Mouse (Mus musculus) ES-E14 (cell line): Measurements from ENCODE around the gene Gm2030. TPM values are rescaled to one million over a fixed set of nuclear protein-coding genes. Genes with fewer than 3 reads are reported as not detected.
"Not testable (repeated sequence)": the region's sequence is repeated elsewhere in the genome, so short reads cannot be mapped to it uniquely, and the experiment has no call there.

Source experiments
- DNase-seq: peaks from one replicate; pipeline ENCODE4 v3.0.0-alpha.2; 2013; ENCODE audit warnings: low read depth, low spot score
- H3K27ac ChIP-seq: 2 replicates; pipeline ENCODE4 v1.5.1; 2012; ENCODE audit warnings: low read depth, mild to moderate bottlenecking, low read length, moderate library complexity, mixed read lengths; ENCODE audit not compliant: poor library complexity, insufficient read depth, severe bottlenecking
- H3K36me3 ChIP-seq: 2 replicates; pipeline ENCODE4 v1.6.1; 2012; ENCODE audit warnings: mild to moderate bottlenecking, low read length, moderate library complexity, mixed read lengths; ENCODE audit not compliant: control insufficient read depth, poor library complexity, insufficient read depth, severe bottlenecking
- H3K4me1 ChIP-seq, 2 experiments: fragments of 150-350 bp in 1 of 2; sonication (generic) in 1 of 2; 2 replicates each; pipeline ENCODE4 v1.6.1; 2012; ENCODE audit warnings: low read length in 2 of 2, mild to moderate bottlenecking in 1 of 2, mixed read lengths in 1 of 2; ENCODE audit not compliant: control insufficient read depth in 2 of 2, insufficient read depth in 2 of 2, poor library complexity in 1 of 2
- H3K4me3 ChIP-seq, 2 experiments: fragments of 150-350 bp in 1 of 2; sonication (generic) in 1 of 2; 2 replicates each; pipeline ENCODE4 v1.5.1; 2012; ENCODE audit warnings: low read length in 2 of 2, low read depth in 1 of 2, mild to moderate bottlenecking in 1 of 2, mixed read lengths in 1 of 2; ENCODE audit not compliant: insufficient read depth in 1 of 2, poor library complexity in 1 of 2, severe bottlenecking in 1 of 2
- H3K9ac ChIP-seq: 2 replicates; pipeline ENCODE4 v1.6.1; 2012; ENCODE audit warnings: low read depth, mild to moderate bottlenecking, low read length, mixed read lengths; ENCODE audit not compliant: poor library complexity, insufficient read depth, severe bottlenecking
- H3K9me3 ChIP-seq: fragments of 150-350 bp; sonication (generic); 2 replicates; pipeline ENCODE4 v1.6.1; 2012; ENCODE audit warnings: low read depth, mild to moderate bottlenecking, low read length; ENCODE audit not compliant: control insufficient read depth, insufficient read depth
- in situ Hi-C, 2 experiments: fragments of 600-800 bp; cut with MboI; formaldehyde crosslinking; loops; one replicate each; pipeline ENCODE4 v1.15.1; 2025; ENCODE audit warnings: low sequenced_read_pairs in 2 of 2, inconsistent platforms in 1 of 2; ENCODE audit not compliant: unreplicated experiment in 2 of 2
- total RNA-seq: library from RNA; depleted of rRNA; stranded (reverse); fragments of 300-350 nt; gene quantifications from 2 replicates; pipeline ENCODE4 v1.2.3, GENCODE M21; 2012; rRNA removed

The Gm2030 gene
- total RNA-seq, result not detected in 2 replicates

DNA sequence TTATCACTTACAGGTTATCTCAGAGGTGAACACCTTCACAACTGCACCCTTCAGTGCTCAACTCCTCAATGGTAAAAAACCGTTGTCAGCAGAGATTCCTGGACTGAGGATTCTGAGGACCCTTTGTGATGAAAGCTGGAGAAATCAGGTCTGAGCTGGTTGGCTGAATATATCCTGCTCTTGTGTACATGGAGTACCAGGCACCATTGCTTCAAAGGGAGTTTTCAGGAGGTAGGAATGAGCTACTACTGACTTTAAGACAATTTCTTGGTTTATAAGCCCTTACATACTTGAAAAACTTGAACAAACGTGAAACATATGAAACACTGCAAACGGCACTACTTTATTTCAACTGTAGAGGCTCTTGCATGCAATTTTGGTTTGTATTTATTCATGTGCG, at the start of gene Gm2030:
Gene Gm2030, minus strand, starts transcription at position 101 of the 400 bp plus-strand sequence.
- in situ Hi-C loops, result not testable (repeated sequence)

More for the DNA sequence above, at the start of gene Gm2030:
- H3K9me3 ChIP-seq, H3K4me1 ChIP-seq, H3K9ac ChIP-seq, DNase-seq, H3K4me3 ChIP-seq, H3K27ac ChIP-seq, H3K36me3 ChIP-seq: not testable (repeated sequence)

Other genes starting within 250 kb of the Gm2030 start
- gene Gm2012, start 78.7 kb downstream of the Gm2030 start, total RNA-seq, result not detected in 2 replicates
- gene Slx, start 235.5 kb upstream of the Gm2030 start, total RNA-seq, result not detected in 2 replicates